Mouse (Mus musculus): ENCODE measurements around the gene Cdc42se1.
A peak's percentile ranks its signal among the peaks of the same experiment; 100 is the strongest.

Gene Cdc42se1

DNA sequence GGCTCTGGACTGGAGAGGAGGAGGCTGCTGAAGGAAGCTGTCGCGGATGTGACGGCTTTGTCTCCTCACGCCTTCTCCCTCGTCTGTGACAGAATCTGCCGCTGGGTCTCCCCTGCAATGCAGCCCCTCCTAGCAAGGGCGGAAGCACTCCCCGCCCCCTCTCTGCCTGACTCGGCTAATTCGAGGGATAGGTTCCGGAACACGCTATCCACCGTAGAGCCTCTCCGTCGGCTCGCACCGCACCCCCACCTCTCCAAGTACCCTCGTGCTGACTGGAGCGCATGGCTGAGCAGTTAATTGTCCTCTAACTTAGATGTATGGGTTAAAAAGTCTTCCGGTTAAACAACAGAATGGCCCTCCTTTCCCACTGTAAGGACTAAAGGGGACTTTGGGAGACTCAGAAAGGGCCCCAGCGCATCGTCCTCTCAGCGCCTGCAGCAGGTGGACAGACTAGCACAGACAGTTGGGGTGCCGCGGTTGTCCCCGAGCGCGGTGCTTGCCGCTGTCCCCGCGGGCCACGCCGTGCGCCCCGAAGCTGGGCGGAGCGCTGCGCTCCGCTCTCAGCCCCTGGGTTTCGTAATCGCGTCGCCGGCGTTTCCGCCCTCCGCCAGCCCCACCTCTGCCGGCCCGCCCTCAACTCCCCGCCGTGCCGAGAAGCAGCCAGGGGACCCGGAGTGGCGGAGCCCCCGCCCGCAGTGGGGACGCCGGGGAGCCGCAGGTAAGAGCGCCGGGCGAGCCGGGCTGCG, at the start of gene Cdc42se1:
Gene Cdc42se1 (plus strand): TSS at position 585 of the 746 bp plus-strand sequence.
- peak; percentile 88 for DNase-seq (ENCODE audit: low read depth)

DNA sequence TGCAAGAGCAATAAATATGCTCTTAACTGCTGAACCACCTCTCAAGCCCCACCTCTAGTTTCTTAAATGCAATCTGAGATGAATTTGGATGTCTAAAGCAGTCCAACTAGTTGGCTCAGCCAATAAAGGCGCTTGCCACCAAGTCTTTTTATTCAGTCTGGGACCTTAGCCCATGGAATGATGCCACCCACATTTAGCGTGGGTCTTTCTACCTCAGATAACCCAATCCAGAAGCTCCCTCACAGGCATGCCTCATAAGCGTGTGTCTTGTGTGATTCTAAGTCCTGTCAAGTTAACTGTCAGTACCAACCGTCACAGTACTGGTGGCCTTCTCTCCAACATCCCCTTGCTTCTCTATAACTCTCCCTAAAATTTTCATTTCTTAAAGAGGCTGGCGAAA, 49.6 kb upstream of the Cdc42se1 start:
- no peak for DNase-seq (ENCODE audit: low read depth)

DNA sequence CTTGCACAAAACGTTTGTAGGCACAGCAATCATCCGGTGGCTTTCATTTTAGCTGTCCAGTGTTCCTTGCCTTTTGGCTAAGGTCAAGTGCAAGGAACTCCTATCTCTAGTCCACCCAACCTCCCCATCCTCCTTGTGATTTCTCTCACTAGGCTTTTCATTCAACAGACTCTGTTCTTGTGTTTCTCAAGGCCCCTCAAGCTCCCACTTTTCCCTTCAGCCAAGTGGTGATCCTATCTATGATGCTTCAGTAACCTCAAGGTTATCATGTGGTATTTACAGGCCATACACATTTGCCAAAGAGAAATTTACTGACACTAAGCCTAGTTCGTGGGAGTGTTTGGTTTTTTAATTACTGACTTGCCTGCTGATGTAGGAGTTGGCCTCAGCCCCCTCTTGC, 48.6 kb upstream of the Cdc42se1 start:
- peak; percentile 26 for DNase-seq (ENCODE audit: low read depth)

DNA sequence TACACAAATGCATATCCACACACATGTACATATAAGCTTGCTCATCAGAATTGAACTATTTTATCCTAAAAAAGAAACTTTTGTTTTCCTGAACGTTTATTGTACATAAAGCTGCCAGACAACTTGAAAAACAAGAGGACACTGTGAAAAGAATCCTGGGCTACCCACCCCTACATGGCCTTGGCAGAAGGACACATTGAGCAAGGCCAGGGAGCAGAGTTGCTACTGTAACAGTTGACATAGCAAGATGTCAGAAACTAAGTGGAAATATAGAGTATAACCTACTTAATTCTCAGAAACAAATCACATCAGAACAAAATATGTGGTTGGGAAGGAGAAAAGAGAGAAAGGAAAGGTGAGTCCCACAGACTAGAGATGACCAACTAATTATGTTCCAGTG, 46.7 kb upstream of the Cdc42se1 start:
- no peak for DNase-seq (ENCODE audit: low read depth)

DNA sequence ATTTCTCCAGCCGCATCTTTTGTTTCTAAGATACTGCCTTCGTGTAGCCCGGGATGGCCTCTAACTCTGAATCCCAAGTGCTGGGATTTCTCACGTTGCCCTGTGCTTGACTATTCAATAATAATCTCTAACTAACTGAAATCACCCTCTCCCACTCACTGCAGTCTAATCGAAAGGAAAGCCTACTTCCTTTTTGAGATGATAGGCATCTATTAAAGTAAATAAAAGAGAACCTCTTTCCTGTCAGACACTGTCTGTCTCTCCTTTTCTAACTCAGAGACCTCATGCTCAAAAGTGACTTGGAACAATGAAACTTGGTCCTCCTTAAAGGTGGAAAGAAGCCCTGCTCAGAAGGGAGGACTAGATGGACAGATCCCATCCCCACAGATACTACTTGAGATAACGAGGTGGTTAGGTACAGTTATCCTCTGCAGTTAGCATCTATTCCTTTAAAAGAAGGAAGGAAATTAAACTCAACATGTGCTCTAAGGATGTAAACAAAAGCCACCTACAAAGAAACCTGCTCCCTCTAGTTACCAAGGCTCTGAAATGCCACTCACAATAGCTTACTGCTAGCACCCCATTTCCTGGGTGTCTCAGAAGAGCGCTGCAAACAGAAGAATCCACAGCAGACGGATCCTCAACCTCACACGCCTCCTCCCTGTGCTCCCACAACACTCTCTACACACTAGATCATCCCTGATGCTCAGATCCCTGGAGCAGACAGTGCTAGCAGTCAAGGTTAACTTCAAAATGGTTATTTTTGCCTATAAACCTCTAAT, 43.5 kb upstream of the Cdc42se1 start:
- peak; percentile 50 for DNase-seq (ENCODE audit: low read depth)

DNA sequence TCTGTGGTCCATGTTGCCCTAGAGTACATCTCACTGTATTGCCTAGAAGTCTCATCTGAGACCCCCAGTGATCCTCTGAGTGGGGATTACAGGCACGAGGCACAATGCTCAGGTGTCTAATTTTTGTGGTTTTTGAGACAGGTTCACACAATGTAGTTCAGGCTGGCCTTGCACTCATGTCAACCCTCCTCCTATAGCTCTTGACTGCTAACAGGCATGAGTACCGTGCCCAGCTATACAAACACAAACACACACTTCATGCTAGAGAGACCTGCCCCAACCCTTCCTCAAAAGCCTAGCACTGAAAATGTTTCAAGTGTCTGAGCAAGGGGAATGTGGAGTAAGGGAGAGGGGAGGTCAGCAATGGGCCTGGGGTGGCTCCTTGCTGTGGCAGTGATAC, 42.4 kb upstream of the Cdc42se1 start:
- no peak for DNase-seq (ENCODE audit: low read depth)

DNA sequence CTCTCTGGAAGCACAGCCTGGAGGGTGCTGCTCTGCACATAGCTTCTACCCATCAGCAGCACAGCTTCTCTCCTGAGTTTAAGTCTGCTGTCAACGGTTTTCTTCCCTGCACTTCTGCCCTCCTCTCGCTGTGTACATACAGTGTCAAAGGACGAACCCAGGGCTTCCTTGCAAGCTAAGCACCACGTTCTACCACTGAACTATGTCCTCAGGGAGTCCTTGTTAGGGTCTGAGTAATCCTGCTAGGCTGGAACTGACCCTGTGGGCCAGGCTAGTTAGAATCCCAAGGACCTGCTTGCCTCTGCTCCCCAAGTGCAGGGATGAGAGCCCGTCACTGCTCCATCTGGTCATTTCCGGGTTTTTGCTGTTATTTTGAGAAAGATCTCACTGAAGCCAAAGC, 41.6 kb upstream of the Cdc42se1 start:
- DNase-seq (ENCODE audit: low read depth): no peak

DNA sequence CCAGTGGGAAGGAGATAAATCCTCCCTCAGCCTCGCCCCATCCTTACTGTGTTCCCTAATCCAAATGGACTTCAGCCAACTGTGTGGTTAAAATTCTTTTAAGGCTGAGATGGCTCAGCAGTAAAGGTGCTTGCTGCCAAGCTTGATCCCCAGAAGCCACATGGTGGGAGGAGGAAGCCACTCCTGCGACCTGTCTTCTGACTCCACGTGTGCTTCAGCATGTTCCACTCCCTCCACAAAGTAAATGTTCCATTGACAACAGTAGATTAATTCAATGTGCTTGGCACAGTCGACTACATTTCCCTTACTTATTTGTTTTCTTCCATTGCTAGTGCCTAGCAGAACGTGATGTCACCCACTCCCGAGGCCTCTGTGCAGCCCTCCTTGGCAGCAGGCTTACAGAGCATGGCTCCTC, 33.8 kb upstream of the Cdc42se1 start:
- no peak for DNase-seq (ENCODE audit: low read depth)

DNA sequence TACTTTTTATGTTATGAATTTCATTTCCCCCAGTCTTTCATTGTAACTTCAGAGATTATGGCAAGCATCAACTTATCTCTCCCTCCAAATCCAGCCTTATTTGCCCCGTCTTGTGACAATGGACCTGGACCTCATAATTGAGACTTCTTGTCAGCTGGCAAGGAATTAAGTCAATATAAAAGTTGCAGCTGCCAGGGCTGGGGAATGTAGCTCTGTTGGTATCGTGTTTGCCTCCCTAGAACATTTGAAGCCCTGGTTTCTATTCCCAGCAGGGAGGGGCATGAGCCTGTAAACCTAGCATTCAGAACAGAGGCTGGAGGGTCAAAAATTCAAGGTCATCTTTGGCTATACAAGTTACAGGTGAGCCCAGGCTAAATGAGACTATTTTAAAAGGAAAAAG, 32.8 kb upstream of the Cdc42se1 start:
- DNase-seq (ENCODE audit: low read depth): no peak

DNA sequence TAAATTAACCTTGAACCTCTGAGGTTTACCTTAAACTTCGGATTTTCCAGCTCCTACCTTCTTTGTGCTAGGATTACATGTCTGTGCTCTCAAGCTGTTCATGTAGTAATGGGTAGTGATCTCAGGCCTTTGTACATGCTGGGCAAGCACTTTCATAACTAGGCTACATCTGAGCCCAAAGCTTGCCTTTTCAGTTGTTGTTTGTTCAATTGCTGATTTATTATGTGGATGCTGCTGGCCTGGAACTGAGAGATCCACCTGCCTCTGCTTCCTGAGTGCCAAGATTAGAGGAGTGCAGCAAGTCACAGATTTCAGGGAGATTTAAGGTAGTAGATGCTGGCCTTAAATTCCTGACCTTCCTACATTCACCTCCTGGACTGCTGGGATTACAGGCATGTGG, 29.4 kb upstream of the Cdc42se1 start:
- no peak for DNase-seq (ENCODE audit: low read depth)

DNA sequence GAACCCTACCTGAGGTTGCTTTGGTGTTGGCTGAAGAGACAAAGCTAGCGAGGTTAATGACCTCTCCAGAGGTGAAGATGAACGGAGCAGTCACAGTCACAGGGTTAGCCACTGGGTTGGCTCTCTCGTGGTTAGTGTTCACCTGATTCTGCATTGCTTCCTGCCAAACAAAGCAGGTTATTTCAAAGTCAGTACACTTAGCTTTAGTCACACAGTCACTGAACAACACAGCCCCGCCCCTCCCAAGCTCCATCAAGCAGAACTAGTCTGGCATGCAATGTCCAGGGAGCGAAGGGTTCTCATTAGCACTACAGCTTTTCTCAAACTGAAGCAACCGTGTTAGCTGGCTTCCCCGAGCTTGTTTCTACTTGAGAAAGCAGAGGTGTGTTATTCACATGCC, 28.4 kb upstream of the Cdc42se1 start:
- DNase-seq (ENCODE audit: low read depth): no peak

DNA sequence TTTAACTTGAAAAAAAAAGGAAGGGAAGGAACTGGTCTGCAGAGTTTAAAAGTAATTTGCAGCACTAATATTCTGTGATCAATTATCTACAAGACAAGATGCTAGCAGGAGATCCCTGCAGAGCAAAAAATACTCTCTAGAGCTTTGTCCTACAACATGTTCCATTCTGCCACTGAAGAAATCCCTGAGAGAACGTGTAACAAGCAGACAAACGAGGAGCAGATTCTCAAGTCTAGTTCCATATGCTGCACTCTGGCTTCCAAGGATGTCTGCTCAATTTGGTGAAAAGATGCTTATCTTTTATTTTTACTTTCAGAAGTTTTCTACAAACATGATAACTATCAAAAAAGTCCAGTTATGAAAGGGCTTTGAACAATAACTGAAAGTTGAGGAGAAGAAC, 28.0 kb upstream of the Cdc42se1 start:
- no peak for DNase-seq (ENCODE audit: low read depth)

DNA sequence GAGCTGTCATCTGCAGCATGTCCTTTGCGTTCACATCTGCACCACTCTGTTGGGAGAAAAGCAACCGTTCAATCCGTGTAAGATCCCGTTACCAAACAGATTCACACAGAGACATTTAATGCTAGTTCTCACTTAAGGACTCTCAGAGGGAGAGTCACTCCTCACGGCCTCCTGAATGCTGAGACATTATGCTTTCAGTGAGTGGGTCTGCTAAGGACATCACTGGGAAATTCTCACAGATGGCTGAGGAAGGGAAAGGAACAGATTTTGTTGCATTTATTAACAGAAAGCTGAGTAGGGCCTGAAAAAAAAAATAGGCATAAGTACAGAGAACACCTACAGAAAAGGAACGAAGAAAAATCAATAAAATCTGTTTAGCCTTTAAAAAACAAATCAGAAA, 24.7 kb upstream of the Cdc42se1 start:
- no peak for DNase-seq (ENCODE audit: low read depth)

DNA sequence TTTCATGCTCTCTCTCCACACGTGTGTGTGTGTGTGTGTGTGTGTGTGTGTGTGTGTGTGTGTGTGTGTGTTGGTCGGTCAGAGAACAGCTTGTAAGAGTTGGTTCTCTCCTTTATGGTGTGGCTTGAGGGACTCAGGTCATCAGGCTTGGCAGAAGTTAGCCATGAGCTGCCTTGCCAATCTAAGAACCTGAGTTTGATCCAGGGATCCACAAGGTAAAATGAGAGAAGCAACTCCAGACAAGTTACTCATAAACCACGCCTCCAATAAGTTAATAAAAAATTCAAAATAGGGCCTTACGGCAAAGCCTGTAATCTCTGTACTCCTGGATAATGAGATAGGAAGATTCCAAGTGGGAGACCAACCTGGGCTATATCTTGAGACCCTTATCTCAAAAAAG, 20.2 kb upstream of the Cdc42se1 start:
- DNase-seq (ENCODE audit: low read depth): no peak

DNA sequence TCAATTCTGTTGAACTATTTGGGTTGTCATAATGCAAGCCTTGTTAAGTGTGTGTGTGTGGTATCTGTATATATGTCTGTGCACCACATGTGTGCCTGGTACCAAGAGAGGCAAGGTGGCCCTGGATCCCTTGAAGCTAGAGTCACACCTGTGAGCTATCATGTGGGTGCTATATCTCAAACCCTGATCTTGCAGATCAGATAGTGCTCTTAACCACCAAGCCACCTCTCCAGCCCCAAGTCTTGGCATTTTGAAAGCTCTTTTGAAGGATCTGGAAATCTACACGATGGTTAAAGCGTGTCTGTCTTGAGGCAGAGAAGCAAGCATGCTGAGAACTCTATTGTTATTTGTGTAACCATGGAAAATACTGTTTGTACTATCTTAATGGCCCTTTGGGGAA, 17.9 kb upstream of the Cdc42se1 start:
- DNase-seq (ENCODE audit: low read depth): no peak

DNA sequence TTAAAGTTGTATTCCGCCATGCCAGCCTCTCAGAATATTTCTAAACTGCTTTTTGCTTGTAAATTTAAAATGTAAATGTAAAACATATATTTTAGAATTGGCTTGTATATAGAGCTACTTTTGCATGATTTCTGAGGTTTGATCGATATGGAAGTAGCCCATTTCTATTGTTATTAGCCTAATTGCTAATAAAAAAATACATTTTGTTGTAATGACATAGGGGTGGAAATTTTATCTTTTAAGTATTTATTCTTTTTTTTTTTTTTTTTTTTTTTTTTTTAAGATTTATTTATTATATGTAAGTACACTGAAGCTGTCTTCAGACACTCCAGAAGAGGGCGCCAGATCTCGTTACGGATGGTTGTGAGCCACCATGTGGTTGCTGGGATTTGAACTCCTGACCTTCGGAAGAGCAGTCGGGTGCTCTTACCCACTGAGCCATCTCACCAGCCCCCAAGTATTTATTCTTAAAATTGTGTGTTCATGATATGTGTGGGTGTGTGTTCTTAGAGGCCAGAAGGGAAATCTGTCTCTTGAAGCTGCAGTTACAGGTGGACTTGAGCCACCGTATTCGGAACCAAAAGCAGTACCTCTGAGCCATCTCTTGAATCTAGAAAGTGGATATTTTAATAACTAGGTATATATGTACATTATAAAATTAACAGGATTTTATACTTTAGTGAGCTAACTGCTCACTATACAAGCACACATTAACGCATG, 15.5 kb upstream of the Cdc42se1 start:
- DNase-seq (ENCODE audit: low read depth): peak; percentile 26

DNA sequence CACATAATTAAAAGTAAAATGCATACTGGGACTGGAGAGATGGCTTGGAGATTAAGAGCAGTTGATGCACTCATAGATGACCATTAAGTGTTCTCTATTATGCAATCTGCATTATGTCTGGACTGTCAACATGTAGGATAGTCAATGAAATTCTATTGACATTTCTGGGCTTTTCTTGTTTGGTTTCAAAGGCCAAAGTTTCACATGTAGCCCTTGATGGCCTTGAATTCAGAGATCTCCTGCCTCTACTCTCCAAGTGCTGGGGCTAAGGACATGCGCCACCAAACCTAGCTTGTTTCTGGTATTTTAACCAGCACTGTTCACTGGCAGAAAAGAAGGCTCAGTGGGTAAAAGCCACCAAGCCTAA, 14.9 kb upstream of the Cdc42se1 start:
- no peak for DNase-seq (ENCODE audit: low read depth)

DNA sequence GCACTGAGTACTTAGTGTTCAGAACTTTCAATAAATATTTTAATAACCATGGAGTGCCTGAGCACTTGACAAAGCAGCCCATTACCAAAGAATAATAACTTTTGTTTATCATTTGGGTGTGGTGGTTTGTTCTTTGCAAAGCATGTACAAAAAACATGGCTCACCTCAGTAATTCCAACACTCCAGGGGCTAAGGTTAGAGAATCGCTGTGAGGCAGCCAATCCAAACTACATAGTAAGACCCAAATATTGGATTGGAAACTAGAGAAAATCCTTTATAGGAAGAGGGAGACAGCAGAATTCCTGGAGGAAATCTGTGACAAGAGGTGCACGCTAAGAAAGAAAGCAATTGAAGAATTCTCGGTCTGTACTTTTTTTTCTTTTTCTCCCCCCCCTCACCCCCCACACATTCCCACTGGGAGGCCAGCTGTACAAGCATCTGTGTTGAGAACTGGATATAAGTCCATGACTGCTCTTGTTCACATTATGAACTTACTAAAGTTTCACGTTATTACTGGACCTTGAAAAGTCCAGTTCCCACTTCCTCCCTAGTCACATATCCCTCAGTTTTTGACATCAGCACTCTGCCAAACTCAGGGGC, 11.8 kb upstream of the Cdc42se1 start:
- no peak for DNase-seq (ENCODE audit: low read depth)

DNA sequence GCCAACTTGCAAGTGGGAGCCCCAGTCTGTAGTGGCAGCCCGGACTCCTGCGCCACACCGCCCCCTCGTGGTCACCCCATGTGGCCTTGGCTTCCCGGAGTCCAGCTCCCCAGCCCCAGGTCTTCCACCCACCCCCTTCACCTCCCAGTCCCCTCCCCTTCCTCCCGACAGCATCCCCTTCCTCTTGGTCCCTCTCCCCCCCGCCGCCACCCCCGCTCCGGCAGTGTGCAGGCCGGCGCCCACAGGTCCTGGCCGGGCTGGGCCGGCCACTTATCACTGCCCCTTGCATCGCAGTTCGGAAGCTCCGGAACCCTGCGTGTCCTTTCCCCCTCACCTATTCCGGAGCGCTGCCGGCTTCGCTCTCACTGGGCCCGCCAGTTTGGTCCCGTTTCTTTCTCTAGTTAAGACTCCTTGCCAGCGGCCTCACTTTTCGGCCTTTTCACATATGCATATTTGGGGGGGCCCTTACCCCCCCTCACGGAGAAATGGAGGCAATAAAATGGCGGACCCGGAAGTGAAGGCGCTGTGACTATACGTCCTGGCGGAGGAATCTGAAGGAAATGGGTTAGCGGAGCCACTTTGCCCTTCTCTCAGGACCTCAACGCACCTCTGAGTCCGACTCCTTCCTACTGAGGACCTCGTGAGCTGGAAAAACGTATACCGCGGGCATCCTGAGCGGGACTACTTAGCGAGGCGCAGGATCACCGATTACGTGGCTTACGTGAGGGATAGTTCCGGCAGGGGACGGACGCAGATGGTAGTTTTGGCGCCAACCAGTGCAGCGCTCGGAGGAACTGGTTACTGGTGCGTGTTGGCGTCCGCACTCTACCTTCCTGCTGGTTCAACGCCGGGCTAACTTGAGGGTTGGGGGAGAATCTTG, 11.0 kb upstream of the Cdc42se1 start, which contains the start of gene Gabpb2:
Gene Gabpb2 (minus strand): TSS at position 662 of the 880 bp plus-strand sequence.
- DNase-seq (ENCODE audit: low read depth): peak; percentile 98

DNA sequence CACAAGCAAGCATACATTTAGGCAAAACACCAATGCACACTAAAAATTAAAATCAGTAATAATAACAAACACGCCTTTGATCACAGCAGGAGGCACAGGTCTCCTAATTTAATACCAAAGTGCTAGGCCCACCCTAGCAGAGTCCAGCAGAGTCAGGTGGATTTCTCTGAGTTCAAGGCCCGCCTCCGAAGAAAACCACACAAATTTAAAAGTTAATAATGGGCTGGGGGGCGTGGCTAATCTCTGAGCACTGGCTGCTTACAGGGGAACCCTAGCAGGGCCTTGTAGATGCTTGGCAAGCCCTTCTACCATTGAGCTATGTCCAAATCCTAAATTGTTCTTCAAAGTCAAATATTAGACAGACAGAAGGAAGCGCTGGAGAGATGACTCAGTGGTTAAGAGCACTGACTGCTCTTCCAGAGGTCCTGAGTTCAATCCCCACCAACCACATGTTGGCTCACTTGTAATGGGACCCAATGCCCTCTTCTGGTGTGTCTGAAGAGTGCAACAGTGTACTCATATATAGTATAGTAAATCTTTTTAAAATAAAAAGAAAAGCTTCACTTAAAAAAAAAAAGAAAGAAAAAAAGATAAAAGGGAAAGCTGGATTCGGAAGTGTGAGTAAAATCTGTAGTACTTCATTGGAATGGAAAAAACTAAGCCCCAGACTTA, 9.9 kb upstream of the Cdc42se1 start:
- DNase-seq (ENCODE audit: low read depth): peak; percentile 91

DNA sequence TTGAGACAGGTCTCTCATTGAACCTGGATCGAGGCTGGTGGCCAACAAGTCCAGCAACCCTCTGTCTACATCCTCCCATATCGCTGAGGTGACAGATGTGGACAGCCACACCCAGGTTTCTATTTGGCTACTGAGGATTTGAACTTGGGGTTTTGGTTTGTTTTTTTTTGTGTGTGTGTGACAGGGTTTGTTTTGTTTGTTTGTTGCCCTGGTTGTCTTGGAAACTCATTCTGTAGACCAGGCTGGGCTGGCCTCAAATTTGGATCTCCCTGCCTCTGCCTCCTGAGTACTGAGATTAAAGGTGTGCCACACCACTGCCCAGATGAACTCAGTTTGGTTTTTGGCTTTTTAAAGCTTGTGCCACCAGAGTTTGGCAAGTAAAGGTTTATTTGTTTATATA, 5.5 kb upstream of the Cdc42se1 start:
- DNase-seq (ENCODE audit: low read depth): no peak
